Mouse (Mus musculus): ENCODE data around the gene Tmem151b. TPM values are rescaled to one million over a fixed set of nuclear protein-coding genes. Genes with fewer than 3 reads are reported as not detected.

Tmem151b gene
- total and polyA plus RNA-seq, 2 experiments from 2014 or later, result 32.2 to 79.2 TPM

DNA sequence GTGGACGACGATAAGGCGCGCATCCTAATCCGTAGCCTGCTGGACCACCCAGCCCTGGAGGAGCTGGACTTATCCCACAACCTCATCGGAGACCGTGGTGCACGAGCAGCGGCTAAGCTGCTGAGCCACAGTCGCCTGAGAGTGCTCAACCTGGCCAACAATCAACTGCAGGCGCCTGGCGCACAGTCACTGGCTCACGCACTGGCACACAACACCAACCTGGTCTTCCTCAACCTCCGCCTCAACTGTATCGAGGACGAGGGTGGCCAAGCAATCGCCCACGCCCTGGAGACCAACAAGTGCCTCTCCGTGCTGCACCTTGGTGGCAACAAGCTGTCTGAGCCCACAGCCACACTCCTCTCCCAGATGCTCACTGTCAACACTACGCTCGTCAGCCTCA, 9.8 kb downstream of the Tmem151b start:
- no peak for TF ChIP-seq CTCF (IDR thresholded peaks at IDR 0.05; ENCODE audit: low read depth)
- Histone ChIP-seq H3K27ac (ENCODE audit: low read depth, low read length) (no peak overlapping the region), H3K36me3 (ENCODE audit: insufficient read depth) (peaks cover 5% of the 10 kb centered on the region), H3K9ac (no peak overlapping the region), H3K4me2 (ENCODE audit: low read depth) (no peak overlapping the region), H3K27me3 (ENCODE audit: insufficient read depth, low read length) (no peaks in the 10 kb centered on the region), H3K4me3 (ENCODE audit: low read depth, low read length) (no peak overlapping the region), H3K9me3 (ENCODE audit: low read length) (no peaks in the 10 kb centered on the region), H3K4me1 (ENCODE audit: insufficient read depth) (peaks cover 4% of the 10 kb centered on the region; the same call in 1 of the 2 replicates)
- DNase-seq, result no peak
- no peak for ATAC-seq
- 78% methylated on average over 21 of the region's 21 CpGs for WGBS

DNA sequence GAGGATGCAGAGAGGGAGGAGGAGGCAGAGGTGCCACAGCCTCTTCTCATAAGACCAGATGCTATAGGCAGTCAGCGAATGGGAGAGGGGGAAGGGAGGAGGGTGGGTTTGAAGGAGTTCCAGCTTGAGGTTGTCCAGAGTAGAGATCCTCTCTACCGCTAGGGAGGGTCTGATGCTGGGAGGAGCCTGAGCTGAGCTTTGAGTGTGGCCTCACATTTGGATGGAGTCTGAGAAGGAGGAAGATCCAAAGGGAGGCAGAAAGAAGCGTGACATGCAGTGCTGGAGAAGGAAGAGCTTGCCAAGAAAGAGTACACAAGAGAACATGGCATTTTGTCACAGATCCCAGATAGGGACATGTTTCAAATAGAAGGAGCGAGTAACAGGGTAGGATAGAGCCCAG, 11.1 kb downstream of the Tmem151b start:
- Histone ChIP-seq H3K27ac (ENCODE audit: low read depth, low read length) (no peak overlapping the region), H3K36me3 (ENCODE audit: insufficient read depth) (no peaks in the 10 kb centered on the region; the same call in 1 of the 2 replicates), H3K4me1 (ENCODE audit: insufficient read depth) (peaks cover 4% of the 10 kb centered on the region; the same call in 1 of the 2 replicates), H3K4me3 (ENCODE audit: low read depth, low read length) (no peak overlapping the region), H3K9me3 (ENCODE audit: low read length) (no peaks in the 10 kb centered on the region), H3K4me2 (ENCODE audit: low read depth) (no peak overlapping the region), H3K9ac (no peak overlapping the region), H3K27me3 (ENCODE audit: insufficient read depth, low read length) (no peaks in the 10 kb centered on the region)
- WGBS, result 58% methylated on average over 4 of the region's 4 CpGs
- ATAC-seq, result no peak; the same call in 1 of the 2 replicates
- no peak for DNase-seq
- no peak for TF ChIP-seq CTCF (IDR thresholded peaks at IDR 0.05; ENCODE audit: low read depth)

DNA sequence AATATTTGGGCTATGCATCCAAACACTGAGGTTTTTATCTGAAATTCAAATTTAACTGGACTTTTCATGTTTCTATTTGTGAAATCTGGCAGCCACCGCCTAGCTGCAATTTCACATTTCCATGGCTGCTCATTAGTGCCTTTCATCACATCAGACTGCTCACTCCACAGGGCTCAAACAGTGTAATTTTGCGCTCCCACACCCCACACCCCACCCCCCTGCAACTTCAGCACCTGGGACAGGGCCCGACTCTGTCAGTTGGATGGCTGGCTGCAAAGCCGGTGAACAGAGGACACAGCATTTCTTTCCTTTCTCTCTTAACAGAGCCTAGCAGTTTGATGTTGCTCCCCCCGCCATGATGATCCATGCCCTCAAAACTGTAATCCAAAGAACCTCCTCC, 13.2 kb downstream of the Tmem151b start:
- Histone ChIP-seq H3K9me3 (ENCODE audit: low read length) (no peaks in the 10 kb centered on the region), H3K4me2 (ENCODE audit: low read depth) (no peak overlapping the region), H3K36me3 (ENCODE audit: insufficient read depth) (no peaks in the 10 kb centered on the region), H3K4me1 (ENCODE audit: insufficient read depth) (peaks cover 4% of the 10 kb centered on the region; the same call in 1 of the 2 replicates), H3K4me3 (ENCODE audit: low read depth, low read length) (no peak overlapping the region), H3K27ac (ENCODE audit: low read depth, low read length) (no peak overlapping the region), H3K27me3 (ENCODE audit: insufficient read depth, low read length) (no peaks in the 10 kb centered on the region), H3K9ac (no peak overlapping the region)
- ATAC-seq (peak; percentile 56; the same call in 1 of the 2 replicates), DNase-seq (no peak)
- TF ChIP-seq CTCF (IDR thresholded peaks at IDR 0.05; ENCODE audit: low read depth), result no peak
- WGBS, result 13% methylated on average over 5 of the region's 5 CpGs

DNA sequence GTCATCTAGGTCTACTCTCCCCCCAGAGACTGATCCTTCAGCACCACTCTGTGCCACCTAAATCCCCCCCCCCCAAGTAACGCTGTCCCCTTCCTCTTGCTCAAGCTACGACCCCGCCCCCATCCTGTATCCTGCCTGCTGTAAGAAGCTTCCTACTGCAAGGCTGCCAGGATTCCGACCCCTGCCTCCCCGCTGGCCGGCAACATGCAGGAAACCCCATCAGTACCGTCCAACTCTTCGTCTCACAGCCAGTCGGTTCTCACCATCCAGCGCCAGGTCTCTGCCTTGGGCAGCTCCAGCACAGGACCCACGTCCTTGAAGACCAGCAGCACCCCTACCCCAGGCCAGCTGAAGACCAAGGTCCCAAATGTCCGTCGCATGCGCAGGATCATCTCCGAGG, 16.6 kb downstream of the Tmem151b start:
- Histone ChIP-seq H3K27ac (ENCODE audit: low read depth, low read length) (no peak overlapping the region), H3K9ac (no peak overlapping the region), H3K27me3 (ENCODE audit: insufficient read depth, low read length) (no peaks in the 10 kb centered on the region), H3K36me3 (ENCODE audit: insufficient read depth) (no peaks in the 10 kb centered on the region), H3K9me3 (ENCODE audit: low read length) (no peaks in the 10 kb centered on the region), H3K4me3 (ENCODE audit: low read depth, low read length) (no peak overlapping the region), H3K4me2 (ENCODE audit: low read depth) (no peak overlapping the region), H3K4me1 (ENCODE audit: insufficient read depth) (peaks cover 7% of the 10 kb centered on the region)
- WGBS, result 56% methylated on average over 15 of the region's 15 CpGs
- DNase-seq, result no peak
- ATAC-seq, result no peak
- no peak for TF ChIP-seq CTCF (IDR thresholded peaks at IDR 0.05; ENCODE audit: low read depth)

DNA sequence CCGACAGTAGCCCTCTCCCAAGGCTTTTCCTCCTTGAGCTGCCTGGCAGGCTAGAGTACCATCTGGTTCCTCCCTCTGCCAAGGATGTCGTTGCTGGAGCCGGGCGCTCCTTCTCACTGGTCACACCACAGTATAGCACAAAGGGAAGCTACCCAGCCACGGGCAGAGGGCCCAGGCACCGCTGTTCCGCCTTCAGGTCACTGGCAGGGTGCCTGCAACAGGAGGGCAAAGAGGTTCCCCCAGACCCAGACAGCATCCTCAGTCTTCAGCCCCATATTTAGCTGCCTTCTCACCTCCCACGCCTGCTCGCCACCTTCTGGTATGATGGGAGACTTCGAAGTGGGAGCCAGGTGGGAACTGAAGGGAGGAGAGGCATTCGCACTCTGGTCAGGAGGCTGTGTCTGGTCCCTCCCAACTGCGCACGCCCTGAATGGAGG, 19.1 kb downstream of the Tmem151b start:
- no peaks in the 10 kb centered on the region for H3K9me3 ChIP-seq (ENCODE audit: low read length)
- H3K4me3 ChIP-seq (ENCODE audit: low read depth, low read length), result no peak overlapping the region
- TF ChIP-seq CTCF (IDR thresholded peaks at IDR 0.05; ENCODE audit: low read depth), result peak; percentile 29
- H3K9ac ChIP-seq, result no peak overlapping the region
- peak; percentile 74 for DNase-seq
- H3K4me2 ChIP-seq (ENCODE audit: low read depth), result no peak overlapping the region
- no peaks in the 10 kb centered on the region for H3K27me3 ChIP-seq (ENCODE audit: insufficient read depth, low read length)
- no peaks in the 10 kb centered on the region for H3K36me3 ChIP-seq (ENCODE audit: insufficient read depth)
- peaks cover 3% of the 10 kb centered on the region; the same call in 1 of the 2 replicates for H3K4me1 ChIP-seq (ENCODE audit: insufficient read depth)
- WGBS, result 35% methylated on average over 13 of the region's 13 CpGs
- H3K27ac ChIP-seq (ENCODE audit: low read depth, low read length), result peak overlapping the region; percentile 50
- ATAC-seq, result peak; percentile 88

DNA sequence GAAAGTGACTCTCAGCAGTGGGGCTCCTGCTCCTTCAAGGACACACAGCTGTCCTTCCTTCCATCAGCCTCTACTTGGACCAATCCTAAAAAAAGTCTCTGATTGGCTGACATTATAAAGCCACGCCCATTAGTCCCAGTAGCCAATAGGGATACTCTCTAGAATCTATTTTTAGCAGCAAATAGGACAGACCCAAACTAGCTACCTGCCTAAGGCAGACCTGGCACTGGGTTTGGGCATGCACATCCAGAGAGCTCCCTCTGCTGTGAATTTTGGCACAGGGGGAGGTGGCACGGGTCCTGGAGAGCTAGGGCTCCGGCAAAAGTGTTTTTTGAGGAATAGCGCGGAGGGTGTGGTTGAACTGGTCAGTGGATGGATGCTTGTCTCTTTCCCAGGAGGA, 22.9 kb downstream of the Tmem151b start:
- H3K36me3 ChIP-seq (ENCODE audit: insufficient read depth), result no peaks in the 10 kb centered on the region
- H3K9me3 ChIP-seq (ENCODE audit: low read length), result no peaks in the 10 kb centered on the region
- no peak overlapping the region for H3K27ac ChIP-seq (ENCODE audit: low read depth, low read length)
- peaks cover 15% of the 10 kb centered on the region; the same call in 1 of the 2 replicates for H3K4me1 ChIP-seq (ENCODE audit: insufficient read depth)
- no peak overlapping the region for H3K4me3 ChIP-seq (ENCODE audit: low read depth, low read length)
- H3K4me2 ChIP-seq (ENCODE audit: low read depth), result no peak overlapping the region
- TF ChIP-seq CTCF (IDR thresholded peaks at IDR 0.05; ENCODE audit: low read depth), result no peak
- H3K9ac ChIP-seq, result no peak overlapping the region
- DNase-seq (no peak), ATAC-seq (no peak)
- no peaks in the 10 kb centered on the region for H3K27me3 ChIP-seq (ENCODE audit: insufficient read depth, low read length)
- 13% methylated on average over 5 of the region's 5 CpGs for WGBS

DNA sequence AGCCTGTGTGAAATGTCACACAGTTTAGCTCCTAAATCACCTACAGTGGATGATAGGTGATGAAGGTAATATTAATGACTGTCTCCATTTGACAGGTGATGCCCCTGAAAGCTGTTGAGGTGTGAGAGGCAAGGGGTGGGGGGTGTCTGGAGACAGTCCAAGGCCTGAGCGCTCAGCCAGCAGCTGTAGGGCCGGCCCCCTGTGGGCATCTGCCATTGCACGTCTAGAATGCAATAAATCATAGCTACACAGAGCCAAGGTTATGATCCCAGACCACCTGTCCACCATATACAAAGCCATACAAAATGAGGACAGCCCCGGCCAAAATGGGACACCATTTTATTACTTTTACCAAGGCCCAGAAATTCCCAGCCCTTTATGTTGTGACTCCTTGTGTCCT, 24.5 kb downstream of the Tmem151b start:
- ATAC-seq (no peak), DNase-seq (no peak)
- WGBS, result 61% methylated on average over 4 of the region's 4 CpGs
- Histone ChIP-seq H3K4me1 (ENCODE audit: insufficient read depth) (peaks cover 12% of the 10 kb centered on the region; the same call in 1 of the 2 replicates), H3K9me3 (ENCODE audit: low read length) (no peaks in the 10 kb centered on the region), H3K4me3 (ENCODE audit: low read depth, low read length) (no peak overlapping the region), H3K9ac (no peak overlapping the region), H3K4me2 (ENCODE audit: low read depth) (no peak overlapping the region), H3K36me3 (ENCODE audit: insufficient read depth) (0 out of 2 replicates have a peak, but pooled peaks cover 7% of the 10 kb centered on the region), H3K27ac (ENCODE audit: low read depth, low read length) (no peak overlapping the region), H3K27me3 (ENCODE audit: insufficient read depth, low read length) (no peaks in the 10 kb centered on the region)
- TF ChIP-seq CTCF (IDR thresholded peaks at IDR 0.05; ENCODE audit: low read depth), result no peak

Data from forebrain, postnatal 0 days (tissue).